Mouse (Mus musculus) kidney, adult 2 months (tissue): ENCODE measurements around the gene Siva1.

Experiments used
- CTCF ChIP-seq: fragments of 200-500 bp; conservative IDR thresholded peaks from 2 replicates; pipeline ENCODE4 v1.5.1; 2011; ENCODE audit warnings: low read depth, mild to moderate bottlenecking, control low read depth, low read length, moderate library complexity, mixed read lengths; ENCODE audit not compliant: insufficient read depth, insufficient read length
- POLR2A ChIP-seq: fragments of 200-500 bp; IDR thresholded peaks from one replicate; pipeline ENCODE4 v1.6.1; 2011; ENCODE audit warnings: low read depth, low read length, control low read depth

- no peak for TF ChIP-seq CTCF
- no peak for TF ChIP-seq POLR2A
Observed at GRCm38 (mm10) chr12:112597618-112598017, 46.9 kb upstream of the Siva1 start.
